Mouse (Mus musculus) ES-E14 (cell line): ENCODE measurements around the gene Nod1.

Experiments used
- CHD2 ChIP-seq: IDR thresholded peaks from 2 replicates; pipeline ENCODE4 v1.6.1; 2014; ENCODE audit warnings: mild to moderate bottlenecking, low read depth, low read length, inconsistent platforms
- HCFC1 ChIP-seq: IDR thresholded peaks from 2 replicates; pipeline ENCODE4 v1.6.1; 2012; ENCODE audit warnings: low read length, inconsistent platforms, borderline replicate concordance; ENCODE audit not compliant: insufficient read depth
- ZC3H11A ChIP-seq: IDR thresholded peaks from 2 replicates; pipeline ENCODE4 v1.6.1; 2012; ENCODE audit warnings: low read depth, mild to moderate bottlenecking, inconsistent platforms, low read length, borderline replicate concordance
- ZNF384 ChIP-seq: IDR thresholded peaks from 2 replicates; pipeline ENCODE4 v1.6.1; 2012; ENCODE audit warnings: low read depth, low read length, inconsistent platforms

- TF ChIP-seq ZNF384 (no peak), ZC3H11A (no peak), HCFC1 (no peak), CHD2 (no peak)
These were observed 11.2 kb upstream of the Nod1 start for GRCm38 (mm10) chr6:54983526-54984050.
